Mouse (Mus musculus): ENCODE results near the gene Lbh. TPM values are rescaled to one million over a fixed set of nuclear protein-coding genes. Genes with fewer than 3 reads are reported as not detected.

The Lbh gene
- polyA plus RNA-seq, 2 experiments: 0.85 to 6.2 TPM

DNA sequence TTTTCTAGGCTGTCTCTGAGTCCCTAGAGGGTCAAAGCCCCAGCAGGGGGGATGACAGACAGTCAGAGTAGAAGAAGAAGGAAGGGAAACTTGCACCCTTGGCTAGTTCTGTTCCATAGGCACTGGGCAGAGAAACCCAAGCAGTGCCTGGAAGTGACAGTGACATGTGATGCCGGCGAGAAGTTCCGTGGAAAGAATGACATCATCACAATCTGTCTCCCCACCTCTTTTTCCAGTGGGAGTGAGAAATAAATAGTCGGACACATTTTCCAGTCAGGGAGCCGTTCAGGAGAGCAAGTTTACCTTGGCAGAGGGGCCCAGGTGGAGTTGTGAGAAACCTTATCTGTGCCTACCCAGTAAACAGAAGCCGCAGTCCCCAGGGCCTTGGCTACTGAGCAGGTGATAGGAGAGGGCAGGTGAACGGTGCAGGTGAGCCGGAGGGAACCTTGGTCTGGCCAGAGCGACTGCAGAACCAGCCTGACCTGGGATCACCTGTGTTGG, 14.1 kb upstream of the Lbh start:
- DNase-seq (ENCODE audit: low read depth in 3 of 3, low spot score in 3 of 3) (no peak), ATAC-seq (ENCODE audit: insufficient read depth) (no peak)
- Histone ChIP-seq H3K27me3 (ENCODE audit: control insufficient read depth, insufficient read depth, low read length) (no peaks in the 10 kb centered on the region), H3K27ac (no peak overlapping the region), H3K9ac (replicated peaks) (no peak overlapping the region), H3K4me3 (ENCODE audit: insufficient read depth in 1 of 2, low read depth in 2 of 2, low read length in 2 of 2) (no peak overlapping the region), H3K4me1 (replicated peaks; ENCODE audit: control insufficient read depth in 2 of 2, insufficient read depth in 2 of 2, low read length in 1 of 2) (no peaks in the 10 kb centered on the region), H3K36me3 (replicated peaks; ENCODE audit: control insufficient read depth, insufficient read depth, low read depth) (no peaks in the 10 kb centered on the region), H3K4me2 (ENCODE audit: low read depth) (no peak overlapping the region), H3K9me3 (ENCODE audit: control insufficient read depth, low read length) (no peaks in the 10 kb centered on the region)
- TF ChIP-seq CTCF (IDR thresholded peaks at IDR 0.05; ENCODE audit: low read depth): no peak
- WGBS (ENCODE audit: insufficient replicate concordance): 57% methylated on average over 9 of the region's 9 CpGs

DNA sequence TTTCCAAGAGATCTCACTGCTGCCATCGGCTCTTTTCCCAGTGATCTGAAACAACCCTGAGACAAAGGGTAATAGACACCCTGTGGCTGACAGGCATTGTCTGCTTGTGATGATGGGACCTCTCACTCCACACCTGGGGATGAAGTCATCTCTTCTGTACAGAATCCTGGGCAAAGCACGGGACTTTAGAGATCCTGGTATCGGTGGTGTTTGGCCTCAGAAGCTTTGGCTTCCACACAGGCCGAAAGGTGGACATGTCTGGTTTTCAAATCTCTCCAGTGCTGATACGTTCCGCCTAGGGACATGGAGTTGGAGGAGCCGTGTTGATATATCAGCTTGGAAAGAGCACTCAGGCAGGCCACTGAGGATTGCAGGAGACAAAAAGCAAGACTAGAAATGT, 13.2 kb upstream of the Lbh start:
- WGBS (ENCODE audit: insufficient replicate concordance): 69% methylated on average over 7 of the region's 7 CpGs

GRCm38 (mm10) chr17:72906231-72906896, 11.7 kb upstream of the Lbh start:
- Histone ChIP-seq H3K9ac (replicated peaks) (no peak overlapping the region), H3K27ac (no peak overlapping the region), H3K9me3 (ENCODE audit: control insufficient read depth, low read length) (no peaks in the 10 kb centered on the region), H3K4me1 (replicated peaks; ENCODE audit: control insufficient read depth in 2 of 2, insufficient read depth in 2 of 2, low read length in 1 of 2) (no peaks in the 10 kb centered on the region), H3K4me3 (ENCODE audit: insufficient read depth in 1 of 2, low read depth in 2 of 2, low read length in 2 of 2) (no peak overlapping the region), H3K4me2 (ENCODE audit: low read depth) (no peak overlapping the region), H3K36me3 (replicated peaks; ENCODE audit: control insufficient read depth, insufficient read depth, low read depth) (no peaks in the 10 kb centered on the region), H3K27me3 (ENCODE audit: control insufficient read depth, insufficient read depth, low read length) (no peaks in the 10 kb centered on the region)
- no peak for DNase-seq (ENCODE audit: low read depth in 3 of 3, low spot score in 3 of 3)
- TF ChIP-seq CTCF (IDR thresholded peaks at IDR 0.05; ENCODE audit: low read depth) (no peak), EP300 (IDR thresholded peaks at IDR 0.05; ENCODE audit: low read depth) (no peak)
- WGBS (ENCODE audit: insufficient replicate concordance): 46% methylated on average over 10 of the region's 10 CpGs
- ATAC-seq (ENCODE audit: insufficient read depth): no peak

More for the DNA sequence above, 13.2 kb upstream of the Lbh start:
- no peak overlapping the region; the same call in 1 of the 2 replicates for H3K9ac ChIP-seq (replicated peaks)
- H3K27ac ChIP-seq: no peak overlapping the region
- no peak for TF ChIP-seq CTCF (IDR thresholded peaks at IDR 0.05; ENCODE audit: low read depth)
- no peak for TF ChIP-seq EP300 (IDR thresholded peaks at IDR 0.05; ENCODE audit: low read depth)
- no peak overlapping the region for H3K4me2 ChIP-seq (ENCODE audit: low read depth)
- H3K27me3 ChIP-seq (ENCODE audit: control insufficient read depth, insufficient read depth, low read length): no peaks in the 10 kb centered on the region
- DNase-seq (ENCODE audit: low read depth in 3 of 3, low spot score in 3 of 3) (no peak), ATAC-seq (ENCODE audit: insufficient read depth) (no peak)
- no peak overlapping the region for H3K4me3 ChIP-seq (ENCODE audit: insufficient read depth in 1 of 2, low read depth in 2 of 2, low read length in 2 of 2)
- H3K9me3 ChIP-seq (ENCODE audit: control insufficient read depth, low read length): no peaks in the 10 kb centered on the region
- no peaks in the 10 kb centered on the region for H3K4me1 ChIP-seq (replicated peaks; ENCODE audit: control insufficient read depth in 2 of 2, insufficient read depth in 2 of 2, low read length in 1 of 2)
- H3K36me3 ChIP-seq (replicated peaks; ENCODE audit: control insufficient read depth, insufficient read depth, low read depth): no peaks in the 10 kb centered on the region

GRCm38 (mm10) chr17:72907211-72907610, 10.9 kb upstream of the Lbh start:
- no peaks in the 10 kb centered on the region for H3K4me1 ChIP-seq (replicated peaks; ENCODE audit: control insufficient read depth in 2 of 2, insufficient read depth in 2 of 2, low read length in 1 of 2)
- H3K4me2 ChIP-seq (ENCODE audit: low read depth): no peak overlapping the region
- WGBS (ENCODE audit: insufficient replicate concordance): 68% methylated on average over 9 of the region's 9 CpGs
- no peaks in the 10 kb centered on the region for H3K36me3 ChIP-seq (replicated peaks; ENCODE audit: control insufficient read depth, insufficient read depth, low read depth)
- TF ChIP-seq EP300 (IDR thresholded peaks at IDR 0.05; ENCODE audit: low read depth) (no peak), CTCF (IDR thresholded peaks at IDR 0.05; ENCODE audit: low read depth) (no peak)
- H3K9ac ChIP-seq (replicated peaks): no peak overlapping the region
- DNase-seq (ENCODE audit: low read depth in 3 of 3, low spot score in 3 of 3) (no peak), ATAC-seq (ENCODE audit: insufficient read depth) (no peak)
- no peak overlapping the region for H3K4me3 ChIP-seq (ENCODE audit: insufficient read depth in 1 of 2, low read depth in 2 of 2, low read length in 2 of 2)
- no peaks in the 10 kb centered on the region for H3K27me3 ChIP-seq (ENCODE audit: control insufficient read depth, insufficient read depth, low read length)
- H3K27ac ChIP-seq: no peak overlapping the region
- H3K9me3 ChIP-seq (ENCODE audit: control insufficient read depth, low read length): no peaks in the 10 kb centered on the region

- Histone ChIP-seq H3K36me3 (replicated peaks; ENCODE audit: control insufficient read depth, insufficient read depth, low read depth) (no peaks in the 10 kb centered on the region), H3K27ac (no peak overlapping the region), H3K27me3 (ENCODE audit: control insufficient read depth, insufficient read depth, low read length) (no peaks in the 10 kb centered on the region), H3K4me1 (replicated peaks; ENCODE audit: control insufficient read depth in 2 of 2, insufficient read depth in 2 of 2, low read length in 1 of 2) (no peaks in the 10 kb centered on the region), H3K9ac (replicated peaks) (no peak overlapping the region), H3K9me3 (ENCODE audit: control insufficient read depth, low read length) (no peaks in the 10 kb centered on the region), H3K4me2 (ENCODE audit: low read depth) (no peak overlapping the region), H3K4me3 (ENCODE audit: insufficient read depth in 1 of 2, low read depth in 2 of 2, low read length in 2 of 2) (no peak overlapping the region)
- 72% methylated on average over 8 of the region's 8 CpGs for WGBS (ENCODE audit: insufficient replicate concordance)
- ATAC-seq (ENCODE audit: insufficient read depth) (no peak), DNase-seq (ENCODE audit: low read depth in 3 of 3, low spot score in 3 of 3) (no peak)
- no peak for TF ChIP-seq EP300 (IDR thresholded peaks at IDR 0.05; ENCODE audit: low read depth)
- TF ChIP-seq CTCF (IDR thresholded peaks at IDR 0.05; ENCODE audit: low read depth): no peak
These were observed 10.3 kb upstream of the Lbh start for GRCm38 (mm10) chr17:72907777-72908176.
